16 mouse cellular contexts compared by ENCODE assay signal in the genomic region with DNA sequence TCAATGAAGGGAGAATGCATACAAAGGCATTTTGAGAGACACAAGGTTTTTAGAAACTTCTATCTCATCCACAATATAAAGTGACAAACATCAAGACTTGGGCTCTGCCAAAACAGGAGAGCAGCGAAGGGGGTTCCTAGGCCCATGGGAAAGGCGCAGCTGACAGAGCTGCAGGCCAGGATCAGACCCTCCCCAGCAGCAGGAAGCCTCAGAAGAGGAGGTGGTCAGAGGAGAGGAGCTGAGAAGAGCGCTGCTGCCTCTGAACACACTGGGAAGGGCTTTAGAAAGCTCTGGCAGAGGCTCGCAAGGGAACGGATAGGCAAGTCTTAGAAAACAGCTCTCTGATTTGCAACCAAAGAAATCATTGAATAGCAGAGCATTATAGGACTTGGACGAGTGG. TPM values are rescaled to one million over a fixed set of nuclear protein-coding genes. Genes with fewer than 3 reads are reported as not detected.
DNase-seq lines count a peak whose midpoint lies in the region; ATAC-seq and TF ChIP-seq lines count a peak whose summit lies in the region.
"Had no signal": no experiment of that assay in that cellular context is flagged by ENCODE, and none has a peak within 500 bp of the region (broad histone marks: within the 10 kb centered on the region; RNA-seq: fewer than 3 reads in every experiment).

No protein-coding gene starts in this region.

- H3K27ac ChIP-seq in heart, embryonic 13.5 days (replicated peaks) = 0 out of 2 replicates have a peak overlapping the region, but pooled peaks have one; percentile 20
- H3K27ac ChIP-seq in hindbrain, embryonic 14.5 days = peak overlapping the region; percentile 36; the same call in 1 of the 2 replicates
- no peak overlapping the region for H3K27ac ChIP-seq in hindbrain, embryonic 11.5 days (ENCODE audit: low read depth, low read length)
- no peak overlapping the region for H3K27ac ChIP-seq in midbrain, embryonic 14.5 days (replicated peaks; ENCODE audit: low read depth, low read length)
- no peak overlapping the region for H3K27ac ChIP-seq in midbrain, embryonic 13.5 days
- no peak overlapping the region for H3K27ac ChIP-seq in hindbrain, postnatal 0 days
- H3K27ac ChIP-seq: embryonic facial prominence, embryonic 12.5 days; forebrain, embryonic 12.5 days; heart, embryonic 10.5 days; intestine, embryonic 15.5 days had no signal

- H3K27me3 ChIP-seq in heart, embryonic 13.5 days (replicated peaks) = no peaks in the 10 kb centered on the region
- no peaks in the 10 kb centered on the region for H3K27me3 ChIP-seq in hindbrain, embryonic 14.5 days (ENCODE audit: control insufficient read depth, insufficient read depth, low read length)
- no peaks in the 10 kb centered on the region for H3K27me3 ChIP-seq in hindbrain, embryonic 11.5 days (ENCODE audit: control insufficient read depth, insufficient read depth, low read length)
- no peaks in the 10 kb centered on the region for H3K27me3 ChIP-seq in midbrain, embryonic 14.5 days (ENCODE audit: control insufficient read depth, insufficient read depth, low read length)
- no peaks in the 10 kb centered on the region for H3K27me3 ChIP-seq in midbrain, embryonic 13.5 days
- no peaks in the 10 kb centered on the region for H3K27me3 ChIP-seq in hindbrain, postnatal 0 days (ENCODE audit: insufficient read depth, low read length)
- H3K27me3 ChIP-seq: embryonic facial prominence, embryonic 12.5 days; intestine, embryonic 15.5 days had no signal

- no peak for TF ChIP-seq CTCF in hindbrain, postnatal 0 days (IDR thresholded peaks at IDR 0.05; ENCODE audit: low read depth)

- no peaks in the 10 kb centered on the region for H3K36me3 ChIP-seq in heart, embryonic 13.5 days
- H3K36me3 ChIP-seq in hindbrain, embryonic 14.5 days (replicated peaks; ENCODE audit: control insufficient read depth, insufficient read depth) = no peaks in the 10 kb centered on the region
- no peaks in the 10 kb centered on the region for H3K36me3 ChIP-seq in hindbrain, embryonic 11.5 days (ENCODE audit: control insufficient read depth, insufficient read depth, low read length)
- H3K36me3 ChIP-seq in midbrain, embryonic 14.5 days (ENCODE audit: control insufficient read depth, insufficient read depth, low read length) = no peaks in the 10 kb centered on the region
- no peaks in the 10 kb centered on the region for H3K36me3 ChIP-seq in midbrain, embryonic 13.5 days
- H3K36me3 ChIP-seq in hindbrain, postnatal 0 days (ENCODE audit: insufficient read depth, low read length) = no peaks in the 10 kb centered on the region
- H3K36me3 ChIP-seq: embryonic facial prominence, embryonic 12.5 days; forebrain, embryonic 12.5 days; heart, embryonic 10.5 days; intestine, embryonic 15.5 days had no signal

- no peaks in the 10 kb centered on the region for H3K9me3 ChIP-seq in heart, embryonic 13.5 days
- H3K9me3 ChIP-seq in hindbrain, embryonic 14.5 days (ENCODE audit: control insufficient read depth, low read length) = no peaks in the 10 kb centered on the region
- H3K9me3 ChIP-seq in hindbrain, embryonic 11.5 days (ENCODE audit: control insufficient read depth, low read length) = no peaks in the 10 kb centered on the region
- no peaks in the 10 kb centered on the region for H3K9me3 ChIP-seq in midbrain, embryonic 14.5 days (ENCODE audit: control insufficient read depth, low read length)
- no peaks in the 10 kb centered on the region for H3K9me3 ChIP-seq in midbrain, embryonic 13.5 days
- no peaks in the 10 kb centered on the region for H3K9me3 ChIP-seq in hindbrain, postnatal 0 days (ENCODE audit: low read length)
- H3K9me3 ChIP-seq: embryonic facial prominence, embryonic 12.5 days; forebrain, embryonic 12.5 days; heart, embryonic 10.5 days; intestine, embryonic 15.5 days had no signal

- no peak for DNase-seq in heart, adult 9 months (ENCODE audit: low spot score in 2 of 2)
- DNase-seq in hindbrain, embryonic 14.5 days (ENCODE audit: low spot score) = no peak
- no peak for DNase-seq in hindbrain, embryonic 11.5 days (ENCODE audit: low spot score)
- peak; percentile 10 for DNase-seq in midbrain, embryonic 14.5 days
- peak; percentile 44 for DNase-seq in hindbrain, postnatal 0 days (ENCODE audit: low spot score)
- no peak for DNase-seq in adrenal gland, postnatal 25 days
- DNase-seq: adrenal gland, adult 2 months; gastrocnemius, postnatal 36 days; kidney, adult 18-20 months had no signal

- no peak overlapping the region for H3K4me2 ChIP-seq in heart, embryonic 13.5 days
- no peak overlapping the region for H3K4me2 ChIP-seq in hindbrain, embryonic 14.5 days (replicated peaks)
- no peak overlapping the region for H3K4me2 ChIP-seq in hindbrain, embryonic 11.5 days (replicated peaks; ENCODE audit: low read depth, low read length)
- no peak overlapping the region for H3K4me2 ChIP-seq in midbrain, embryonic 14.5 days (ENCODE audit: low read length)
- H3K4me2 ChIP-seq in midbrain, embryonic 13.5 days (replicated peaks) = no peak overlapping the region
- H3K4me2 ChIP-seq in hindbrain, postnatal 0 days (ENCODE audit: low read depth, low read length) = no peak overlapping the region
- H3K4me2 ChIP-seq: embryonic facial prominence, embryonic 12.5 days; forebrain, embryonic 12.5 days; intestine, embryonic 15.5 days had no signal

- no peak overlapping the region for H3K9ac ChIP-seq in heart, embryonic 13.5 days
- H3K9ac ChIP-seq in hindbrain, embryonic 14.5 days = no peak overlapping the region
- H3K9ac ChIP-seq in hindbrain, embryonic 11.5 days (ENCODE audit: low read depth, low read length) = no peak overlapping the region
- H3K9ac ChIP-seq in midbrain, embryonic 14.5 days (replicated peaks; ENCODE audit: low read length) = no peak overlapping the region
- H3K9ac ChIP-seq in midbrain, embryonic 13.5 days (replicated peaks) = no peak overlapping the region
- no peak overlapping the region for H3K9ac ChIP-seq in hindbrain, postnatal 0 days (replicated peaks; ENCODE audit: low read length)
- H3K9ac ChIP-seq: embryonic facial prominence, embryonic 12.5 days; forebrain, embryonic 12.5 days; intestine, embryonic 15.5 days had no signal

- WGBS in heart, embryonic 13.5 days = 73% methylated on average over 6 of the region's 6 CpGs
- 57% methylated on average over 6 of the region's 6 CpGs for WGBS in hindbrain, embryonic 14.5 days
- 66% methylated on average over 6 of the region's 6 CpGs for WGBS in hindbrain, embryonic 11.5 days
- 50% methylated on average over 6 of the region's 6 CpGs for WGBS in midbrain, embryonic 14.5 days
- 60% methylated on average over 6 of the region's 6 CpGs for WGBS in midbrain, embryonic 13.5 days
- WGBS in hindbrain, postnatal 0 days = 31% methylated on average over 6 of the region's 6 CpGs

- no peak overlapping the region for H3K4me3 ChIP-seq in heart, embryonic 13.5 days
- H3K4me3 ChIP-seq in hindbrain, embryonic 14.5 days (replicated peaks; ENCODE audit: low read length) = no peak overlapping the region
- no peak overlapping the region for H3K4me3 ChIP-seq in hindbrain, embryonic 11.5 days (ENCODE audit: low read depth, low read length)
- H3K4me3 ChIP-seq in midbrain, embryonic 14.5 days (replicated peaks; ENCODE audit: low read depth, low read length) = no peak overlapping the region
- H3K4me3 ChIP-seq in midbrain, embryonic 13.5 days (replicated peaks) = no peak overlapping the region
- no peak overlapping the region for H3K4me3 ChIP-seq in hindbrain, postnatal 0 days (ENCODE audit: low read length)
- H3K4me3 ChIP-seq: embryonic facial prominence, embryonic 12.5 days; forebrain, embryonic 12.5 days; heart, embryonic 10.5 days; intestine, embryonic 15.5 days had no signal

- no peak for ATAC-seq in heart, embryonic 13.5 days (ENCODE audit: extremely low read depth, insufficient number of reproducible peaks, low FRiP score, low TSS enrichment)
- ATAC-seq in hindbrain, embryonic 14.5 days (ENCODE audit: low FRiP score) = no peak
- no peak for ATAC-seq in hindbrain, embryonic 11.5 days (ENCODE audit: low FRiP score)
- no peak for ATAC-seq in midbrain, embryonic 14.5 days (ENCODE audit: low FRiP score, low TSS enrichment)
- no peak for ATAC-seq in midbrain, embryonic 13.5 days
- ATAC-seq in hindbrain, postnatal 0 days = peak; percentile 49; the same call in 1 of the 2 replicates
- ATAC-seq: intestine, embryonic 15.5 days had no signal

- H3K4me1 ChIP-seq in heart, embryonic 13.5 days = peaks cover 43% of the 10 kb centered on the region
- no peaks in the 10 kb centered on the region for H3K4me1 ChIP-seq in hindbrain, embryonic 14.5 days (replicated peaks; ENCODE audit: control insufficient read depth, insufficient read depth, low read length)
- H3K4me1 ChIP-seq in hindbrain, embryonic 11.5 days (replicated peaks; ENCODE audit: control insufficient read depth, insufficient read depth, low read length) = no peaks in the 10 kb centered on the region
- no peaks in the 10 kb centered on the region for H3K4me1 ChIP-seq in midbrain, embryonic 14.5 days (ENCODE audit: control insufficient read depth, insufficient read depth, low read length)
- H3K4me1 ChIP-seq in midbrain, embryonic 13.5 days (replicated peaks) = no peaks in the 10 kb centered on the region
- peaks cover 14% of the 10 kb centered on the region; the same call in 1 of the 2 replicates for H3K4me1 ChIP-seq in hindbrain, postnatal 0 days (ENCODE audit: insufficient read depth, low read length)
- H3K4me1 ChIP-seq: intestine, embryonic 15.5 days had no signal

RNA-seq across cellular contexts. Expression of a gene that starts 24.4 kb away (rescaled TPM):
- polyA plus RNA-seq in heart, embryonic 13.5 days (2015; fragmentation: Nextera tagmentation; extraction: Ambion mirVana) = 7.6 and 8.6 TPM in 2 replicates
- 1.7 and 2.1 TPM in 2 replicates for polyA plus RNA-seq in hindbrain, embryonic 14.5 days (2014; fragmentation: Nextera tagmentation; extraction: Ambion mirVana)
- polyA plus RNA-seq in hindbrain, embryonic 11.5 days (2014; fragmentation: Nextera tagmentation; extraction: Ambion mirVana) = 3.2 and 4.3 TPM in 2 replicates
- 2.3 and 2.8 TPM in 2 replicates for polyA plus RNA-seq in midbrain, embryonic 14.5 days (2014; fragmentation: Nextera tagmentation; extraction: Ambion mirVana)
- polyA plus RNA-seq in midbrain, embryonic 13.5 days (2015; fragmentation: Nextera tagmentation; extraction: Ambion mirVana) = 1.5 and 1.7 TPM in 2 replicates
- total RNA-seq in hindbrain, postnatal 0 days (2014; rRNA removed) = 6.6 and 8.2 TPM in 2 replicates
- polyA plus RNA-seq in hindbrain, postnatal 0 days (2015; fragmentation: Nextera tagmentation; extraction: Ambion mirVana) = 3.7 and 4.1 TPM in 2 replicates
- 0.52 and 1.3 TPM in 2 replicates for total RNA-seq in adrenal gland, postnatal 25 days (2021)
- total RNA-seq: hematopoietic stem cell, adult 5-6 weeks had no signal

RNA-seq across cellular contexts. Expression of a gene that starts 59.2 kb away (rescaled TPM):
- 0.33 and 0.46 TPM in 2 replicates for polyA plus RNA-seq in heart, embryonic 13.5 days (2015; fragmentation: Nextera tagmentation; extraction: Ambion mirVana)
- 12.6 and 14.1 TPM in 2 replicates for polyA plus RNA-seq in hindbrain, embryonic 14.5 days (2014; fragmentation: Nextera tagmentation; extraction: Ambion mirVana)
- 0.85 and 0.88 TPM in 2 replicates for polyA plus RNA-seq in hindbrain, embryonic 11.5 days (2014; fragmentation: Nextera tagmentation; extraction: Ambion mirVana)
- polyA plus RNA-seq in midbrain, embryonic 14.5 days (2014; fragmentation: Nextera tagmentation; extraction: Ambion mirVana) = 5.3 and 5.5 TPM in 2 replicates
- 2.0 and 2.2 TPM in 2 replicates for polyA plus RNA-seq in midbrain, embryonic 13.5 days (2015; fragmentation: Nextera tagmentation; extraction: Ambion mirVana)
- total RNA-seq in hindbrain, postnatal 0 days (2014; rRNA removed) = 24.4 and 25.9 TPM in 2 replicates
- 24.4 and 25.0 TPM in 2 replicates for polyA plus RNA-seq in hindbrain, postnatal 0 days (2015; fragmentation: Nextera tagmentation; extraction: Ambion mirVana)
- 0.24 and 0.48 TPM in 2 replicates for total RNA-seq in adrenal gland, postnatal 25 days (2021)
- total RNA-seq: gastrocnemius, postnatal 36 days; hematopoietic stem cell, adult 5-6 weeks had no signal

Comparison
In these comparisons a context has a peak if more than half of its experiments do, and no peak if none do; other contexts are left out.
1. H3K27ac ChIP-seq: peak in heart, embryonic 13.5 days (single experiment) and hindbrain, embryonic 14.5 days (single experiment); none in hindbrain, embryonic 11.5 days (single experiment), midbrain, embryonic 14.5 days (single experiment), midbrain, embryonic 13.5 days (single experiment) and hindbrain, postnatal 0 days (single experiment).
2. DNase-seq: peak in midbrain, embryonic 14.5 days (single experiment) and hindbrain, postnatal 0 days (single experiment); none in heart, adult 9 months (0 of 2), hindbrain, embryonic 14.5 days (single experiment), hindbrain, embryonic 11.5 days (single experiment) and adrenal gland, postnatal 25 days (single experiment).